8 mouse cellular contexts compared by ENCODE assay signal in the genomic region with DNA sequence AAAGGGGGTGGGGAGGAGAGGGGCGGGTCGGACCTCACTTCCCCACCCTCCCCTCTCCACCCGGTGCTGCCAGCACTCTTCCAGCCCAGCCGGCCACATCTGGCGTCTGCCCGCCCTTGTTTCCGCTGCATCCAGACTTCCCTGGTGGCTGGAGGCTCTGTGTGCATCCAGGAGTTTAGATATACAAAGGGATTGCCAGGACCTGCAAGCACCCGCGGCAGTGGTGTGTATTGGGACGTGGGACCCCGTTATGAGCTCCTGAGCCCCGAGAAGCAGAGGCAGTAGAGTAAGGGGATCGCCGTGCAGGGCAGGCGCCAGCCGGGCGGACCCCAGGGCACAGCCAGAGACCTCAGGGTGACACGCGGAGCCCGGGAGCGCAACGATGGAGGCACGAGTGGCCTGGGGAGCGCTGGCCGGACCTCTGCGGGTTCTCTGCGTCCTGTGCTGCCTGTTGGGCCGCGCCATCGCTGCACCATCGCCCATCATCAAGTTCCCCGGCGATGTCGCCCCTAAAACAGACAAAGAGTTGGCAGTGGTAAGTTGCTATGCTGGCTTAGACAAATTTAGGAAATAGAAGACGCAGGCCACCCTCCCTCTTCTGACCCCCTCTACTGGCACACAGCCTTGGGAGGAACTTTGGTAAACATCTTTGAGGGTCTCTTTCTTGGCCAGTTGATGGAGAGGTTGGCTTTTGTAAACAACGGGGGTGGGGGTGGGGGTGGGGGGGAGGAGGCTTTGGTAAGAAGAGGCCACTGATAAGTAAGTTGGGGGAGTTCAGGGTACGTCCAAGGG. TPM values are rescaled to one million over a fixed set of nuclear protein-coding genes. Genes with fewer than 3 reads are reported as not detected.
DNase-seq lines count a peak whose midpoint lies in the region; ATAC-seq and TF ChIP-seq lines count a peak whose summit lies in the region.

A gene (plus strand): TSS at position 49 of the 792 bp plus-strand sequence.

- 1% methylated on average over 36 of the region's 37 CpGs for WGBS in forebrain, embryonic 10.5 days
- WGBS in heart, postnatal 0 days = 2% methylated on average over 37 of the region's 37 CpGs
- under 1% methylated on average over 30 of the region's 37 CpGs for WGBS in limb, embryonic 13.5 days
- WGBS in midbrain, embryonic 14.5 days = 3% methylated on average over 37 of the region's 37 CpGs

- TF ChIP-seq CTCF in heart, postnatal 0 days (IDR thresholded peaks at IDR 0.05; ENCODE audit: low read depth) = no peak

- DNase-seq in adrenal gland, adult 18-20 months (ENCODE audit: low spot score in 2 of 2) = no peak
- no peak for DNase-seq in adrenal gland, adult (ENCODE audit: inconsistent age in 2 of 2, low spot score in 1 of 2)
- DNase-seq in forebrain, embryonic 10.5 days (ENCODE audit: extremely low spot score, low spot score) = peak; percentile 59
- DNase-seq in heart, postnatal 0 days (ENCODE audit: low spot score) = peak; percentile 31
- DNase-seq in midbrain, embryonic 14.5 days = peak; percentile 49
- no peak for DNase-seq in cerebellum, adult 9-11 months
- DNase-seq in thymus, postnatal 36 days = no peak

- peak within 1 kb of the TSS; percentile 89 for H3K27ac ChIP-seq in forebrain, embryonic 10.5 days
- H3K27ac ChIP-seq in heart, postnatal 0 days (ENCODE audit: low read depth) = peak within 1 kb of the TSS; percentile 78
- peak within 1 kb of the TSS; percentile 94 for H3K27ac ChIP-seq in limb, embryonic 13.5 days
- no peak within 1 kb of the TSS for H3K27ac ChIP-seq in midbrain, embryonic 14.5 days (replicated peaks; ENCODE audit: low read depth, low read length)

- peaks cover 35% of the 10 kb centered on the region for H3K27me3 ChIP-seq in forebrain, embryonic 10.5 days (ENCODE audit: poor library complexity, severe bottlenecking)
- H3K27me3 ChIP-seq in heart, postnatal 0 days (ENCODE audit: control insufficient read depth, insufficient read depth, low read length) = peaks cover 36% of the 10 kb centered on the region
- 0 out of 2 replicates have a peak, but pooled peaks cover 5% of the 10 kb centered on the region for H3K27me3 ChIP-seq in limb, embryonic 13.5 days
- no peaks in the 10 kb centered on the region for H3K27me3 ChIP-seq in midbrain, embryonic 14.5 days (ENCODE audit: control insufficient read depth, insufficient read depth, low read length)

- H3K9ac ChIP-seq in heart, postnatal 0 days (replicated peaks; ENCODE audit: low read depth, low read length) = peak within 1 kb of the TSS; percentile 54; the same call in 1 of the 2 replicates
- peak within 1 kb of the TSS; percentile 90 for H3K9ac ChIP-seq in limb, embryonic 13.5 days
- H3K9ac ChIP-seq in midbrain, embryonic 14.5 days (replicated peaks; ENCODE audit: low read length) = peak within 1 kb of the TSS; percentile 65

- peaks cover 11% of the 10 kb centered on the region for H3K36me3 ChIP-seq in forebrain, embryonic 10.5 days (replicated peaks)
- H3K36me3 ChIP-seq in heart, postnatal 0 days (replicated peaks; ENCODE audit: control insufficient read depth, insufficient read depth, low read length) = no peaks in the 10 kb centered on the region
- peaks cover 23% of the 10 kb centered on the region for H3K36me3 ChIP-seq in limb, embryonic 13.5 days
- H3K36me3 ChIP-seq in midbrain, embryonic 14.5 days (ENCODE audit: control insufficient read depth, insufficient read depth, low read length) = no peaks in the 10 kb centered on the region

- no peak for TF ChIP-seq EP300 in heart, postnatal 0 days (IDR thresholded peaks at IDR 0.05; ENCODE audit: low read depth)

- H3K4me1 ChIP-seq in forebrain, embryonic 10.5 days = peaks cover 21% of the 10 kb centered on the region
- peaks cover 5% of the 10 kb centered on the region; the same call in 1 of the 2 replicates for H3K4me1 ChIP-seq in heart, postnatal 0 days (ENCODE audit: control insufficient read depth, insufficient read depth)
- peaks cover 30% of the 10 kb centered on the region for H3K4me1 ChIP-seq in limb, embryonic 13.5 days
- H3K4me1 ChIP-seq in midbrain, embryonic 14.5 days (ENCODE audit: control insufficient read depth, insufficient read depth, low read length) = peaks cover 8% of the 10 kb centered on the region; the same call in 1 of the 2 replicates

- peak within 1 kb of the TSS; percentile 62 for H3K4me2 ChIP-seq in heart, postnatal 0 days (ENCODE audit: low read depth, low read length)
- H3K4me2 ChIP-seq in limb, embryonic 13.5 days (replicated peaks) = peak within 1 kb of the TSS; percentile 77
- peak within 1 kb of the TSS; percentile 76 for H3K4me2 ChIP-seq in midbrain, embryonic 14.5 days (ENCODE audit: low read length)

- peak; percentile 84 for ATAC-seq in heart, postnatal 0 days (ENCODE audit: insufficient read depth, low read depth)
- peak; percentile 84 for ATAC-seq in limb, embryonic 13.5 days (ENCODE audit: low FRiP score, low read depth)
- ATAC-seq in midbrain, embryonic 14.5 days (ENCODE audit: low FRiP score, low TSS enrichment) = no peak

- H3K9me3 ChIP-seq in forebrain, embryonic 10.5 days = no peaks in the 10 kb centered on the region
- no peaks in the 10 kb centered on the region for H3K9me3 ChIP-seq in heart, postnatal 0 days (replicated peaks; ENCODE audit: control insufficient read depth, low read length)
- H3K9me3 ChIP-seq in limb, embryonic 13.5 days = no peaks in the 10 kb centered on the region
- no peaks in the 10 kb centered on the region for H3K9me3 ChIP-seq in midbrain, embryonic 14.5 days (ENCODE audit: control insufficient read depth, low read length)

- peak within 1 kb of the TSS; percentile 60 for H3K4me3 ChIP-seq in forebrain, embryonic 10.5 days
- peak within 1 kb of the TSS; percentile 52 for H3K4me3 ChIP-seq in heart, postnatal 0 days (ENCODE audit: low read depth, low read length)
- H3K4me3 ChIP-seq in limb, embryonic 13.5 days = peak within 1 kb of the TSS; percentile 73
- peak within 1 kb of the TSS; percentile 37 for H3K4me3 ChIP-seq in midbrain, embryonic 14.5 days (replicated peaks; ENCODE audit: low read depth, low read length)

RNA-seq across cellular contexts. Expression of the gene that starts here (rescaled TPM):
- total RNA-seq in adrenal gland, adult 18-20 months (2021) = 10 to 100 TPM; 18.1 to 46.2 TPM
- 38.4 and 43.3 TPM in 2 replicates for polyA plus RNA-seq in forebrain, embryonic 10.5 days (2016; fragmentation: Nextera tagmentation; extraction: Ambion mirVana)
- total RNA-seq in heart, postnatal 0 days (2014; rRNA removed; ENCODE audit: low replicate concordance) = 92.6 and 113 TPM in 2 replicates
- 83.6 and 89.0 TPM in 2 replicates for polyA plus RNA-seq in heart, postnatal 0 days (2015; fragmentation: Nextera tagmentation; extraction: Ambion mirVana)
- 245 and 256 TPM in 2 replicates for polyA plus RNA-seq in limb, embryonic 13.5 days (2015; fragmentation: Nextera tagmentation; extraction: Ambion mirVana)
- polyA plus RNA-seq in midbrain, embryonic 14.5 days (2014; fragmentation: Nextera tagmentation; extraction: Ambion mirVana) = 8.6 and 22.2 TPM in 2 replicates

Comparison
In these comparisons a context has a peak if more than half of its experiments do, and no peak if none do; other contexts are left out.
1. DNase-seq: peak in forebrain, embryonic 10.5 days (single experiment), heart, postnatal 0 days (single experiment) and midbrain, embryonic 14.5 days (single experiment); none in adrenal gland, adult 18-20 months (0 of 2), adrenal gland, adult (0 of 2), cerebellum, adult 9-11 months (single experiment) and thymus, postnatal 36 days (0 of 2).
2. Peak in every context shown above with its lines, with median percentiles within 50 percentile points of each other: H3K4me3 ChIP-seq, H3K4me2 ChIP-seq and H3K9ac ChIP-seq.